Mouse (Mus musculus): ENCODE measurements at regions not wholly inside any gene's neighbourhood (a gene's known extent, or its start where the extent isn't known, plus 50 kb on each side); places are given as distances from the start of the nearest gene placed in this dataset.

GRCm38 (mm10) chr6:71012436-71012822 is 56.1 kb downstream of the Foxi3 start:
- peak; percentile 84 for ATAC-seq (replicated peaks; ENCODE audit: poor library complexity, severe bottlenecking)

DNA sequence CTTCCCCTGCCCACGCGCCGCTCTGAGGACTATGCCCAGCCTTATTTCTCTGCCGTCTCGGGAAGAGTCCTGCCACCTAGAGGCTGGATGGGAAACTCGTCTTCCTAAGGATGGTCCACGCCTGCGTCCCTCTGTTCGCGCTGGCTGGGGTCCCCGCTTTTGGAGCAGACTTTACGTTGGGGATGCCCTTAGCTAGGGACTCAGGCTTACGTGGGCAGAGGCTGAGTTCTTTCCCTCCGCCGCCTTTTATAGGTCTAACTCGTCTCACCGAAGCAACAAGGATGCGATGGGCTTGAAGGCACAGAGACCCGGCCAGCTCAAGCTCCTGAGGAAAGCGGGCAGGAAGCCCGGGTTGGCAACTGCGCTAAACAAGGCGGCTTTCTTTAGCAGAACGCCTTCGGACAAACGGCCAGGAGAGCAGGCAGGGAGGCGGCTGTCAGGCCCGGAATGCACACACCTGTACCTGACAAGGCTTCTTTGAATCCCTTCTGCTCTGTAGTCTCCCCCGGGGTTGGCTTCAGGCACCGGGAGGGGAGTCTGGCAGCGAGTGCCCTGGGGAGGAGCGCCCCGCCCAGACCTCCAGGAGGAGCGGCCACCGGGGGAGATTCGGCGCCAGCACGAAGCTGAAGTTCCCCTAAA is 56.6 kb downstream of the Foxi3 start:
- ATAC-seq (replicated peaks; ENCODE audit: poor library complexity, severe bottlenecking), result peak; percentile 88

DNA sequence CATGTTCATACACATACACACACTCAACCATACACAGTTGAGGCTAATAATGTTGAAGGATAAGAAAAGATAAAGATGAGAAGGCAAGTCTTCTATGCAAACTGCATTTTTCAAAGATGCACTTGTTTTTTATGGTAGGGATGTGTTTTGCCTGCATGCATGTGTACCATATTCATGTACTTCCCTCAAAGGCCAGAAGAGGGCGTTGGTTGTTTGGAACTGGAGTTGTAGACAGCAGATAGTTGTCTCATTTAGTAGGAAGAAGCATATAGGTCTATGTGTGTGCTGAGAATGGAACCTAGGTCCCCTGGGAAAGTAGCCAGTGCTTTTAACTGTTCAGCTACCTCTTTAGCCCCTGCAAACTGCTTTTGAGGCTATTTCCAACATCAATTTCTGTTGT is 60.1 kb downstream of the Foxi3 start:
- ATAC-seq (replicated peaks; ENCODE audit: poor library complexity, severe bottlenecking), result no peak

DNA sequence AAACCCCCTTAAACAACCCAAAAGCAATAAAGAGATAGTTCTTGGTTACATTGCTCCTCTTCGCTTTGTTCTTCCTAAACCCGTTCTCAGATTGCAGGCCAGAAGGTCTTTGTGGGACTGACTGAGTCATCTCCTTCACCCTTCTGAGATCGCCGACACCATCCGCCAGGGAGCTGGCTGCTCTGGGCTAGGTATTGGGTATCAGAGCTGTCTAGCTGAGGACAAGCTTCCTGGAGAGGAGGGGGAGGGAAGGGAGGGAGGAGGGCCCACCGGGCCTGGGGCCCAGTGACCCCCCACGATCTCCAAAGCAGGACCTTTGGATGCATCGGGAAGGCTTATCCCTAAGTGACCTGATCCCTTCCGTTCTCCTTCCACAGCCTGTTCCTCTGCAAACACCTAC is 65.0 kb downstream of the Foxi3 start:
- ATAC-seq (replicated peaks; ENCODE audit: poor library complexity, severe bottlenecking), result no peak

GRCm38 (mm10) chr6:71025472-71025871 is 69.1 kb downstream of the Foxi3 start:
- no peak for ATAC-seq (replicated peaks; ENCODE audit: poor library complexity, severe bottlenecking)

DNA sequence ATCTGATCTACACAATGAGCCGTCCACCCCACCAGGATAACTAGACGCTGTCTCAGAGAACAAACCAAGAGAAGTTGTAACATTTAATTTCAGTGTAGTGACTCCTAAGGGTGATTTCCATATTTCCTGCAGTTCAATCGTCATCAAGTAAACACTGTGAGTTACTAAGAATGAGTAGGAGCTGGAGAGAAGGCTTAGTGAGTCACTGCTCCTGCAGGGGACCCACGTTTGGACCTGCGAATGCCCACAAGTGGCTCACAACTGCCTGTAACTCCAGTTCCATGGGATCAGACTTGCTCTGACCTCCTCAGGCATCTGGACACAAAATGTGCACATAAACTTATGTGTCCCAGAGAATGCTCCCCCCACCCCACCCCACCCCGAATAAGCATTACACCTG is 73.3 kb downstream of the Foxi3 start:
- no peak for ATAC-seq (replicated peaks; ENCODE audit: poor library complexity, severe bottlenecking)

DNA sequence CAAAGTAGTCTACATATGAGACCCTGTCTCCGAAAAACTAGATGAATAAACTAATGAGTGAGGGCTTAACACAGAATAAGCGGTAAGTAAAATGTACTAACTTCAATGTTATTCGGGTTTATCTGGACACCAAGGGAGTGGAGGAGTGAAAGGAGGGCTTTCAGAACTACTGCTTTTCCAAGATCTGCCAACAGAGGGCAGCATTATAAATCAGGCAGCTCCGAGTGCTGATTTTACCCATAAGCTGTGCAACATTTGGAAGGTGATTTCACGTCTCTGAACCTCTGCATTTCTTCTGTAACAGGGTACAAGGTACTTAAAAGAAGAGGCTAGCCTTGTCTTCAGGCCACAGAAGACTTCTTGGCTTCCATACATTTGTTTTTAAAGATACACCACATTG is 74.2 kb downstream of the Foxi3 start:
- ATAC-seq (replicated peaks; ENCODE audit: poor library complexity, severe bottlenecking), result no peak

GRCm38 (mm10) chr6:71044241-71044640 is 87.9 kb downstream of the Foxi3 start:
- no peak for ATAC-seq (replicated peaks; ENCODE audit: poor library complexity, severe bottlenecking)

- no peak for ATAC-seq (replicated peaks; ENCODE audit: poor library complexity, severe bottlenecking)
Observed at GRCm38 (mm10) chr6:71045261-71045660, 88.9 kb downstream of the Foxi3 start.

GRCm38 (mm10) chr6:71048199-71049094 is 92.1 kb downstream of the Foxi3 start:
- peak; percentile 38 for ATAC-seq (replicated peaks; ENCODE audit: poor library complexity, severe bottlenecking)

DNA sequence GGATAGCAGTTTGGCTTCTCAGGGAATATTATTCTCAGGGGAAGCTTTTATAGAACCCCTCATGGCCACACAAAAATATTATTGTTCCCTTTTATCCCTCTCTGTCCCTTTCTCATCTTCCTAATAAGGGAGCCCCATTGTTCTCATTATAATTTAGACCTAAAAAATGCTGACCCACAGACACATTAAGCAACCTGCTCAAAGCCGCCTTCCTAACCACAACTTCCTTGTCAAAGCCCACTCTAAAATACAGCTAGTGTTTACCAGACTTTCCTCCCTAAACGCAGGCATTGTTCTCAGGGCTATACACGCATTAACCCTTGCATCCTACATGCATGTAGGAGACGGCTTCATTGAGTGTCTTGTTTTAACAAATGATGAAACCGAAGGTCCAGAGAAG is 93.9 kb downstream of the Foxi3 start:
- ATAC-seq (replicated peaks; ENCODE audit: poor library complexity, severe bottlenecking), result peak; percentile 77

- ATAC-seq (replicated peaks; ENCODE audit: poor library complexity, severe bottlenecking), result no peak
Observed at GRCm38 (mm10) chr6:71050754-71051213, 93.5 kb downstream of the Thnsl2 start.

- no peak for ATAC-seq (replicated peaks; ENCODE audit: poor library complexity, severe bottlenecking)
Observed at GRCm38 (mm10) chr6:71057209-71057858, 86.9 kb downstream of the Thnsl2 start.

GRCm38 (mm10) chr6:71060116-71060515 is 84.1 kb downstream of the Thnsl2 start:
- peak; percentile 82 for ATAC-seq (replicated peaks; ENCODE audit: poor library complexity, severe bottlenecking)

GRCm38 (mm10) chr6:71062980-71063379 is 81.3 kb downstream of the Thnsl2 start:
- ATAC-seq (replicated peaks; ENCODE audit: poor library complexity, severe bottlenecking), result peak; percentile 36; the same call in 1 of the 2 replicates

- no peak for ATAC-seq (replicated peaks; ENCODE audit: poor library complexity, severe bottlenecking)
Observed at GRCm38 (mm10) chr6:71065428-71065827, 78.8 kb downstream of the Thnsl2 start.

DNA sequence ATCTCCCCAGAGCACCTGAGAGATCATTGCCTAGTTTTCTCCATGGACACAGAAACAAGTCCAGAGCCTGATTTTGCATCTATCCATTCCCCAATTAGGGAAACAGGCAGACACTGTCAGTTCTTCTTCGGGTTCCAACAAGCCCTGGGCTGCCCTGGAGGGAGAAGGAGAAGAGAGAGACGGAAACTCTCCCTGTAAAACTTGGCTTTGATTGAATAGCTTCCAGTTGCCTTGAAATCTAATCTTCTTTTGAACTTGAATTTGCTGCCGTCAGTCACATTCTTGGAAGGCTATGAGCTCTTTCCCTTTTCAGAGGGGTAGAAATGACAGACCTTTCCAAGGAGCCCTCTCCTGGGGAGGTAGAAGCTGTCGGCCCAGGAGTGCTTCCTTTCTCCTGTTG is 75.0 kb downstream of the Thnsl2 start:
- ATAC-seq (replicated peaks; ENCODE audit: poor library complexity, severe bottlenecking), result no peak

- ATAC-seq (replicated peaks; ENCODE audit: poor library complexity, severe bottlenecking), result no peak
Observed at GRCm38 (mm10) chr6:71074789-71075191, 69.4 kb downstream of the Thnsl2 start.
